Mouse (Mus musculus) erythroblast, embryonic 14.5 days (primary cell): ENCODE results near the gene Adamts12. TPM values are rescaled to one million over a fixed set of nuclear protein-coding genes. Genes with fewer than 3 reads are reported as not detected.

Experiments
- H3K27me3 ChIP-seq: 2 replicates; pipeline ENCODE4 v1.6.1; 2012; ENCODE audit warnings: inconsistent platforms; ENCODE audit not compliant: control insufficient read depth
- H3K36me3 ChIP-seq: 2 replicates; pipeline ENCODE4 v1.6.1; 2012; ENCODE audit warnings: mild to moderate bottlenecking, inconsistent platforms; ENCODE audit not compliant: control insufficient read depth
- H3K4me1 ChIP-seq: 2 replicates; pipeline ENCODE4 v1.6.1; 2012; ENCODE audit warnings: inconsistent platforms; ENCODE audit not compliant: control insufficient read depth
- H3K4me3 ChIP-seq: replicated peaks from 2 replicates; pipeline ENCODE3; 2012; ENCODE audit warnings: moderate library complexity, mild to moderate bottlenecking, inconsistent platforms
- H3K9me3 ChIP-seq: 2 replicates; pipeline ENCODE4 v1.6.1; 2012; ENCODE audit warnings: low read length, inconsistent platforms, mixed read lengths; ENCODE audit not compliant: control insufficient read depth
- GATA1 ChIP-seq: IDR thresholded peaks from 2 replicates; pipeline ENCODE4 v1.6.1; 2012; ENCODE audit warnings: low read length, inconsistent platforms, mixed read lengths
- TAL1 ChIP-seq: IDR thresholded peaks from 3 replicates; pipeline ENCODE4 v1.6.1; 2012; ENCODE audit warnings: low read length, inconsistent platforms, mixed read lengths
- polyA plus RNA-seq: library from polyadenylated mRNA; stranded (reverse); fragments of >175 nt; gene quantifications from 2 replicates; pipeline ENCODE4 v1.2.3, GENCODE M21; 2012

Adamts12 gene
- polyA plus RNA-seq, 1 experiment, result under 0.01 TPM

DNA sequence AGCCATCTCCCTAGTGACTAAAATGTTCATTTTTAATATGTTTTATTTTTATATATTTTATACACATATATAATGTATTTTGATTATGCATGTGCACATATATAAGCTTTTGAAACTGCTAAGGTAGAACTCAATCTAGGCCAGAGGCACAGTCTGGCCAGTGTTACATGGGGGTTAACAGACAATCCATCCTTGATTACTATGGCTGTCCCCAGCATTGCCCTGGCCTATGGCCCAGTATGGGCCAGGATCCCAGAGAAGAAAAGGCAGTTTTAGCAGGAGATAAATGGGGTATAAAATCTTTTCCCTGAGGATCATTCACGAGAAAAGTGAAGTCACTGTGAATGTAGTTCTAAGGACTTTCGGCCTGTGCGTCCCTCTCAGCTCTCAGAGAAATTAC lies 223.2 kb downstream of the Adamts12 start:
- H3K27me3 ChIP-seq, result no peaks in the 10 kb centered on the region
- no peaks in the 10 kb centered on the region for H3K9me3 ChIP-seq
- H3K4me1 ChIP-seq, result no peaks in the 10 kb centered on the region
- no peak overlapping the region for H3K4me3 ChIP-seq
- no peaks in the 10 kb centered on the region for H3K36me3 ChIP-seq
- TF ChIP-seq GATA1 (no peak), TAL1 (no peak)

DNA sequence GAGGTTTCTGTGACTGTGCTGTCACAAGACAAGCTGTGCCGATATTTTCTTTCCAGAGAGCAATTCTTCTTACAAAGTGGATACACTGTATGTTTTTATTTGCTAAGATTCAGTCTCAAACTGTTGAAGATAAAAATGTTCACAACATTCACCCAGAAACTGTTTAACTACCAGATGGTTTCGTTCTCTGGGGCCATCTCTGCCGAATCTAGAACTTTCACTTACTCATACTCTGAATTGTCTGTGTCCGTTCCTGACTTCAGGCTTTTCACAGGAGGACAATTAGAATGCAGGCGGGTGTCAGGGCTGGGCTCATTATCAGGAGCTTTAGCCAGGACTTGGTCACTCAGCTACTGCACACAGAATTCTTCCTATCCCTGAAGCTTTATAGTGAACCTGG lies 227.7 kb downstream of the Adamts12 start:
- Histone ChIP-seq H3K4me1 (no peaks in the 10 kb centered on the region), H3K36me3 (no peaks in the 10 kb centered on the region), H3K4me3 (no peak overlapping the region), H3K27me3 (no peaks in the 10 kb centered on the region), H3K9me3 (no peaks in the 10 kb centered on the region)
- TF ChIP-seq GATA1 (no peak), TAL1 (no peak)

GRCm38 (mm10) chr15:11295016-11295415 lies 230.4 kb downstream of the Adamts12 start:
- H3K9me3 ChIP-seq, result no peaks in the 10 kb centered on the region
- H3K36me3 ChIP-seq, result no peaks in the 10 kb centered on the region
- H3K4me1 ChIP-seq, result no peaks in the 10 kb centered on the region
- no peaks in the 10 kb centered on the region for H3K27me3 ChIP-seq
- H3K4me3 ChIP-seq, result no peak overlapping the region
- TF ChIP-seq TAL1, result no peak
- no peak for TF ChIP-seq GATA1

DNA sequence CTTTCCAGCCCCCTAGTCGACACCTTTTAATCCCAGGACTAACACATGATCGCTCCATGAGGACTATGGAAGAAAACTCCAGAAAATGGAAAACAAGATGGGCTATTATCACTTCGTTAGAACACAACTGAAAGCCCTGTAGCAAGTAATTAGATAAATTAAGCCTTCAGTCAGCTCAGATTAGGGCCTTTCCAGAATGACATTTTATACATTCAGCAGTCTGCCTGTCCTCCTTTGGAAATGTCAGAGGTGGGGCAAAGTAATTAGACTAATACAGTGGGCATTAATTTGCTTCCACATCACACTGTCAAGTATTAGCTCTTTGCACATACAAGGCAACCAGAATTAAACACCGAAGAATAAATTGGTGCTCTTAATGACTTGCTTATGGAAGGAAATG lies 233.4 kb downstream of the Adamts12 start:
- Histone ChIP-seq H3K36me3 (no peaks in the 10 kb centered on the region), H3K27me3 (no peaks in the 10 kb centered on the region), H3K4me1 (no peaks in the 10 kb centered on the region), H3K4me3 (no peak overlapping the region), H3K9me3 (no peaks in the 10 kb centered on the region)
- TF ChIP-seq GATA1 (no peak), TAL1 (no peak)

- no peak for TF ChIP-seq TAL1
- no peak for TF ChIP-seq GATA1
- Histone ChIP-seq H3K4me1 (no peaks in the 10 kb centered on the region), H3K36me3 (no peaks in the 10 kb centered on the region), H3K9me3 (no peaks in the 10 kb centered on the region), H3K4me3 (no peak overlapping the region), H3K27me3 (no peaks in the 10 kb centered on the region)
Measured at GRCm38 (mm10) chr15:11317077-11317476, 252.5 kb downstream of the Adamts12 start.

GRCm38 (mm10) chr15:11320481-11320880 lies 255.9 kb downstream of the Adamts12 start:
- H3K9me3 ChIP-seq, result no peaks in the 10 kb centered on the region
- H3K27me3 ChIP-seq, result no peaks in the 10 kb centered on the region
- no peaks in the 10 kb centered on the region for H3K4me1 ChIP-seq
- TF ChIP-seq TAL1 (no peak), GATA1 (no peak)
- no peak overlapping the region for H3K4me3 ChIP-seq
- H3K36me3 ChIP-seq, result no peaks in the 10 kb centered on the region

DNA sequence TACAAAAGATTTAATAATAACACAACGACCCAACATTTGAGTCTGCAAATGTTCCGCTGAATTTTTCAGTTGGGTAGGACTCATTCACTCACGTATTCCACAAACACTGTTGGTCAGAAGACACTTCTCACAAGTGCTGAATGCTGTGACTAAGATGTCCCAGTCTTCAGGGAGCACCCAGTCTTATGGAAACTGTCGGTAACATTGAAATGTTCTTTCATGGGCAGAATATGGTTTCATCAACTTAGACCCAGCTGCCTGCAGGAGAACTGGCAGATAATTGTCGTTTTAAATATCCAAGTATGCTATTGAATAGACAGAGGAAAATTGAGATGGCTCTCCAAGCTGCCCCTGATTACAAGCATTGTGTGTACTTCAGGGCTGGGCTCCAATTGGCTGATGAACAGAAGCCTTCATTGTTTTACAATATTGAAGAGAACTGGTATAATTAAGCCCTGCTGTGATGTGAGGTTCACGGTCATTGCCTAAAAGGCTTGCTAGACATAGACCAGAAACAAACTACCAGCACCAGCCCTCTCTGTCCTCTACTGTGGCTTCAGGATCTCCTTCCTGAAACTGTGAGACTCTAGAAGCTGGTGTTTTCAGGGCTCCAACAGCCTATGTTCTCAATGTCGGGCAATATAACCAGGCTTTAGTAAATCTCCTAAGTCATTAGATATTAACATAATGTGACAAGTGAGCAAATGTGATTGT lies 275.0 kb downstream of the Adamts12 start:
- TF ChIP-seq GATA1 (no peak), TAL1 (no peak)
- H3K9me3 ChIP-seq, result no peaks in the 10 kb centered on the region
- H3K27me3 ChIP-seq, result no peaks in the 10 kb centered on the region
- H3K36me3 ChIP-seq, result no peaks in the 10 kb centered on the region
- H3K4me1 ChIP-seq, result no peaks in the 10 kb centered on the region
- no peak overlapping the region for H3K4me3 ChIP-seq

DNA sequence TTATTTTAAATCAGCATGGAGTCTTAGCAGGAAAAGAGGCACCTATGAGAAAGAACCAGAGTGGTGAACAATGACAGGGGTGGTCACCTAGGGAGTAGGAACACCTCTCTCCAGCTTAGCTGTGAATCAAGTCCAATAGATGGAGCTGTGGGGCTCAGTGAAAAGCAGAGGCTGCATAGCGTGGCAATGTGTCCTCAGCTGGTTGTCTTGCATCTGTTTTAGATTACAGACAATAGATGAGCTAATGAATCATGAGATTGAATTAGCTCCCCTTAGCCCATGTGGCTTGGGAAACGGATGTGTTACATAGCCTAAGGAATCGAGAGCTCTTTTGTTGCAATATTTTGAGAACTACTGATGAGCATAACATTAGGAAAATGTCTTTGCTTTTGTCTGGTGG lies 291.3 kb downstream of the Adamts12 start:
- TF ChIP-seq GATA1 (no peak), TAL1 (no peak)
- Histone ChIP-seq H3K9me3 (no peaks in the 10 kb centered on the region), H3K36me3 (no peaks in the 10 kb centered on the region), H3K27me3 (no peaks in the 10 kb centered on the region), H3K4me1 (no peaks in the 10 kb centered on the region), H3K4me3 (no peak overlapping the region)

DNA sequence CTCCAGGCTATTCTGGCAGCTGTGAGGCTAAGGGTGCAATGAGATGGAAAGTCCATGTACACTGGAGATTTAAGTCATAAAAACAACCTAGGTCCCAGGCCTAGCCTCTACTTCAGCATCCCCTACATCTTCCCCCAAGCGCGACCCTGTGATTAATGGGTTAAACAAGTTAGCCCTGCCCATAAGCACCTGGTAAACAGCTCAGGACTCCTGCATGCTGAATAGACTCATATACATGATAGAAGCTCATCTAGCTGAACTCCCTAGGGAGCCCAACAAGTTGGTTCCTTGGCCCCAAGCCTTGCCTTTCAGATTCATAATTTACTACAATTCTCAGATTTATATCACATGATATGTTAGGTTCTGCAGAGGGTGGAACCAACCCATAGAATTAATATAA lies 292.9 kb downstream of the Adamts12 start:
- H3K27me3 ChIP-seq, result no peaks in the 10 kb centered on the region
- no peak overlapping the region for H3K4me3 ChIP-seq
- H3K9me3 ChIP-seq, result no peaks in the 10 kb centered on the region
- H3K4me1 ChIP-seq, result no peaks in the 10 kb centered on the region
- TF ChIP-seq TAL1 (no peak), GATA1 (no peak)
- no peaks in the 10 kb centered on the region for H3K36me3 ChIP-seq

DNA sequence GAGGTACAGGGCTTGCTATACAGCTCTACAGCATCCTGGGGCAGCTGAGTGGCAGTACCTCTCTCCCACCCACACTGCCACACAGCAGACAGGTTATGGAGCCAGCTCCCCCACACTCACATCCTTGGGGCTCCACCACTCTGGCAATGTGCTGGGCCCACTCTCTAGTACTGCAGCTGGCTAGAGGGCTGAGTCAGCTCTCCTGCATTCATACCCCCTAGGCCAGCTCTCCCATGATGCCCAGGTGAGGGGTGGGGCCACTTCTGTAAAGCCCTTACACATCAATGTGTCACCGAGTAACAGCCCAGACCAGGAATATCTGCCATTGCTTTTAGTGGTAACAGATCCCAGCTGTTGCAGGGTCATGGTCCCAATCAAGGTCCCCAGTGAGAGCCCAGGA lies 296.3 kb downstream of the Adamts12 start:
- H3K36me3 ChIP-seq, result no peaks in the 10 kb centered on the region
- TF ChIP-seq TAL1, result no peak
- TF ChIP-seq GATA1, result no peak
- no peaks in the 10 kb centered on the region for H3K4me1 ChIP-seq
- no peaks in the 10 kb centered on the region for H3K27me3 ChIP-seq
- H3K9me3 ChIP-seq, result no peaks in the 10 kb centered on the region
- H3K4me3 ChIP-seq, result no peak overlapping the region
